Mouse (Mus musculus) brain, adult 2 months (tissue): ENCODE measurements around the gene Bmpr2.
A peak's percentile ranks its signal among the peaks of the same experiment; 100 is the strongest.

Source experiments
- DNase-seq: peaks from one replicate; pipeline ENCODE4 v3.0.0; 2011; ENCODE audit warnings: low read depth, low spot score

Bmpr2 gene

DNA sequence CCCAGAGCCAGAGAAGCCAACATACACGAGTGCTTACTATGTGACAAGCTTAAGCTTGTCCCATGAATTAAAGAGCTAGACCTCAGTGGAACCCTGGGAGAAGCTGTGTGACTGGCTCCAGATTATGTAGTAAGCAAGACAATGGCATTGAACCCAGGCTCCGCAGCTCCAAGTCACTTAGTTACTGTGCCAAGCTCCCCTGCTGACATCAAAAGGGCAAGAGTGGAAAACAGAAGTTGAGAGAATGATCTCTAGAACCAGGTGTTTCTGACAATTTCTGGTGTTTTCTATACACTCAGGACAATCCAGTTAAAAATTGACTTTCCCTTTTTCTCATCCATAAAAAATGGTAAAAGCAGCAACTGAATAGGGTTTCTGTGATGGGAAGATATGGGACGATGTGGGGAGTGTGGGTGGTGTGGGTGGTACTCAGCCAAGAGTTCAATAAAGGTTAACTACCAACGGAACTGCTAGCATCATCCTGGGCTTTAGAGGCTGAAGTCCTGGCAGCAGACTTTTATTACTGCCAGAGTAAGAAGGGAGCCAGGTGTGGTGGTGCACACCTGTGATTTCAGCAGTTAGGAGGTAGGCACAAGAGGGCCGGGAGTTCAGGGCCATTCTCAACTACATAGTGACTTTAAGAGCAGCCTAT, 134.1 kb downstream of the Bmpr2 start:
- DNase-seq = no peak

DNA sequence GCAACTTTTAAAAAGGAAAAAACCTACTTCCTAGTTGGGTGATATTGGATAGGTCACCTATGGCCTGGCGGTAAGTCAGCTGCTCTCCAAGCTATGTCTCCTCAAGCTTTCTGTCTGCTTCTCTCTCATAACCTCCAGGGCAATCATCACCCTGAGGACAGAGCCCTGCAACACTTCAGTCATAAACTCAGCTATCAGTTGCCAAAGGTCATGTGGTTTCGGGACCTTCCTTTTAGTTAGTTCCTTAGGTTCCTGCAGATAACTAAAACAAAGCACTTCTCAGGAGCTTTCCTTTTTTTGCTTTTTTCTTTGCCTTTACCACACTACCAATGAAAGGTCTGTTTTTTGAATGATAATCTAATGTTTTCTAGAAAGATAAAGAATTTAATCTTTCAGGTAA, 136.5 kb downstream of the Bmpr2 start:
- DNase-seq = no peak

DNA sequence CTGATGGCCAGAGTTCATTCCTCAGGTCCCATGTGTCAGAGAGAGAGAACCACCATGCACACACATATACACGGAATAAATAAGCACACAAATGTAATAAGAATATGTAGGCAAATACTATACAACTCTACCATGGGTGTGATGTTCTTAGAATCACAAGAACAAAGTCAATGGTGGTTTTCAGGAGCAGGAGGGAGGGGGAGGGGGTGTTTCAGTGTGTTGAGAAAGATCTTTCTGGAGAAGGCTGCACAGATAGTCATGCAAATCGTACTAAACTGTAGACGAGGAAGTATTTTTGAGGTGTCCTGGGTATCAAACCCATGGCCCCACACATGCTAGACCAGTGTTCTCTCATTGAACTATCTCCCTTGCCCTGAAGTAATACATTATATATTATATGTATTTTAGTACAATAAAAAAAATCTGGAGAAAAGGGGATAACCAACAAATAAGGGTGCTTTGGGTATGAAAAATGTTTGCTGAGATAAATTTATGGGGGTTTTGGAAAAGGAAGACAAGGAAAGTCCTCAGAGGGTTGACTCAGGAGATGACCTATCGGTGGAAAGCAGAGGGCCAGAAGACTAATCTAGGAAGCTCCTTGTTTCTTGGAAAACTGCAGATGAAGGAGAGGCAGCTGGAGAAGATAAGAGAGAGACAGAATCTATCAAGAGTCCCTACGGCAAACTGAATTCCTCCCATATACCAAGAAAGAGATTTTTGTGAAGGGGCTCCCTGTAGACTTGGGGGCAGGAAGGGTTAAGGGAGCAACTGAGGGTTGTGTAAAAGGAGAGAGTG, 138.1 kb downstream of the Bmpr2 start:
- no peak for DNase-seq

DNA sequence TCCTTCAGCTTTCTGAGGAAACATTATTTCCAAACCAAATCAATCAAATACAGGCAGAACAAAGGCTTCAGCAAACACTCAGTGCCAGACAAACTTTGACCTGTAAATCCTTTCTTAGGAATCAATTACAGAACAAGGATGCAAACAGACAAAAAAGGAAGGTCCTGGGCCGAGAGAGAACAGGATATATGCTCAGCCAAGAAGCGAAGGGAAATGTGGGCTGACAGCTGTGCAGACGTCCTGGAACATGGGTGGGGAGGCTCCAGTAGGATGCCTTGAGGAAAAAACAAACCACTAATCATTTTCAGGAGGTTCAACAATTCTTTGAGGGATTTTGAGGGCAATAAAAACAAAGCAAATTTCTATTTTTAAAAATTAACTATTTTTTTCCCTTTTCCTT, 139.4 kb downstream of the Bmpr2 start:
- no peak for DNase-seq

DNA sequence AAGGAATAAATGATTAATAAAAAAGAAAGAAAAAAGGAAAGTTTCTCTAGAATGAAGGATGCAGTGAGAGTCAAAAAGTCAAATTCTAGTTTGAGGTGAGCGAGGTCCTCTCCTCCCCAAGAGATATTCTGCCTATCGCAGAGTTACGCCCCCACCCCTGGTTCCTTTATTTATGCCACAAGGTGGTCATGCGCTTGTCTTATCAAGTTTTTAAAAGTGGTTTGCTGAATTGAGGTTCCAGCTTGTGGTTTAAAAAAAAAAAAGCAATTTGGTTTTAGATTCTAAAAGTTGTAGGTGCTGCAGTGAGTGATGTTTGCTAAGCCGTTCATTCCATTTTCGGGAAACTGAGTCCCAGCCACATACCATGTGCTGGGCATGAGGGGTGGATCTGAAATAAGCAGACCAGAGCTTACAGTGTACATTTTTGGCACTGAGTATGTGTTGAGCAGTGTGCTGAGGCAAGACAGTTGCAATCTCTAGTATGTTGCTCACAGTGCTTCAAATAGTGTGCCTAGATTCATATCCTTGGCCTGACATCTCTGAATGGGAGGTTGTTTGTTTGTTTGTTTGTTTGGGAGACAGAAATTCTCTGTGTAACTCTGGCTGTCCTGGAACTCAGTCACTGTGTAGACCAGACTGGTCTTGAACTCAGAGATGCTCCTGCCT, 141.6 kb downstream of the Bmpr2 start:
- no peak for DNase-seq

DNA sequence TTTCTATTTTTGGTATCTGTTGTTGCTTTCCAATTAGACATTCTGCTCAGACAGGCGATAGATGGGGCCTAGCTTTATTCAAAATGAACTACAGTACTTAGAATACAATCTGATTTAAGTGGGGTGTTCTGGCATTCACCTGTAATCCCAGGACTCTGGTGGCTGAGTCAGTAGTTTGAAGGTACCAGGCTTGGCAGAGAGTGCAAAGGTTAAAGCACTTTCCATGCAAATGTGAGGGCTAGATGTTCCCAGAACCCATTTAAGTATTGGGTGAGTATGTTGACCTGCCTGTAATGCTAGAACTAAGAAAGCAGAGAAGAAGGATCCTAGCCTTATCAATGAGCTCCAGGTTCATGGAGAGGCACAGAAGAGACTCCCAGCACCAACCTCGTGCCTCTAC, 142.7 kb downstream of the Bmpr2 start:
- DNase-seq = no peak

DNA sequence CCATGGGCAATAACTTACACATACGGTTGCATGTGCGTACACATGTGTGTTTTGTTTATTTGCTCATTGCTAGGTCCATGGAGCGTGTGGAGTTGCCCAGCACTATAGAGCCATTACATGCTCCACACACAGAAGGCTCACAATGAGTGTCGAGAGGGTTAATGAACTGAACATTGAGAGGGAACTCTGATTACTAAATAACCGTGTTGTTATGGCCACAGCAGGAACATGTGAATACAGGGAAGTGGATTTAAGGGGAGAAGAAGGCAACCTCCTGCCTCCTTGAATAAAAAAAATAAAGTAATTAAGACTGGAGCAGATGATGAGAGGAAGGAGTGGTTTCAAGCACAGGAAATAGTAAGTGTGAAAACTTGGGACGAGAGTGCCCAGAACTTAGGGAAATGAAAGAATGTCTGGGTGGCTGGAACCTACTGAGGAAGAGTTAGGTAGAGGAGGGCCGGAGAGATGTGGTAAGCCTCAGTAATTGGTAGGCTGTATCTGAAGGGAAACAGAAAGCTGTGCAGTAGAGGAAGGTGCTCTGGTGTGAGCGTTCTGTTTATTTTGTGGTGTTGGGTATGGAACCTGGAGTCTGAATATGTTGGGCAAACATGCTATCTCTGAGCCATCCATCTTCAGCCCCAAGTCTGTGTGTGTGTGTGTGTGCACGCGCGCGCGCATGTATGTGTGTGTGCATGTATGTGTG, 143.8 kb downstream of the Bmpr2 start:
- DNase-seq = no peak

DNA sequence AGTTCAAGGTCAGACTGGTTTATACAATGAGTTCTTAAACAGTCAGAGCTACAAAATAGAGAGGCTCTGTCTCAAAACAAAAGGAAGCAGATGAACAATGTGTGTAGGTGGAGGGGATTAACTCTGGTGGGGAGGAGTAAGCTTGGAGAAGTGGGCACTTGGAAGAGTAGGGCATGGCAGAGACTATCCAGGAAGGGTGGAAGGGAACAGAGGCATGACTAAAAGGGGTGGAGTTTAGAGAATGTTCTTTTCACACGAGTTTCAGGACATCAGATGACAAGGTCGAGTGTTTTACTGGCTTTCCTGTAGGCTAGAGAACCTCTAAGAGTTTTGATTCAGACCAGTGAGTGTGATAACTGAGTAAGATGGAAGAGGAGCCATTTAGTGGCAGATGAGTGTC, 144.5 kb downstream of the Bmpr2 start:
- DNase-seq = no peak

DNA sequence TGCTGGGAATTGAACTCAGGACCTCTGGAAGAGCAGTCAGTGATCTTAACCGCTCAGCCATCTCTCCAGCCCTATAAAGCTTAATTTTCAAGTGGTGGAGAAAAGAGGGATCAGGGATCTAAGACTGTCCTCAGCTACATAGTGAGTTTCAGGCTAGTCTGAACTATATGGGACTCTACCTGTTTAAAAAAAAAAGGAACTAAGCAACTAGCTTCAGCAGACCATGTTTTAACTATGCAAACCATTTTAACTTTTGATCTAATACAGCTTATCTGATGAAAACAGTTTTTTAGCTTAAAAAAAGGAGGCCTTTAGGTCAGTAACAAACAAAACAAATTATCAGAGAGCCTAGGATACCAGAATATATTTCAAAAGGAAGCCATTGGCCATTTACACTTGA, 147.7 kb downstream of the Bmpr2 start:
- no peak for DNase-seq

DNA sequence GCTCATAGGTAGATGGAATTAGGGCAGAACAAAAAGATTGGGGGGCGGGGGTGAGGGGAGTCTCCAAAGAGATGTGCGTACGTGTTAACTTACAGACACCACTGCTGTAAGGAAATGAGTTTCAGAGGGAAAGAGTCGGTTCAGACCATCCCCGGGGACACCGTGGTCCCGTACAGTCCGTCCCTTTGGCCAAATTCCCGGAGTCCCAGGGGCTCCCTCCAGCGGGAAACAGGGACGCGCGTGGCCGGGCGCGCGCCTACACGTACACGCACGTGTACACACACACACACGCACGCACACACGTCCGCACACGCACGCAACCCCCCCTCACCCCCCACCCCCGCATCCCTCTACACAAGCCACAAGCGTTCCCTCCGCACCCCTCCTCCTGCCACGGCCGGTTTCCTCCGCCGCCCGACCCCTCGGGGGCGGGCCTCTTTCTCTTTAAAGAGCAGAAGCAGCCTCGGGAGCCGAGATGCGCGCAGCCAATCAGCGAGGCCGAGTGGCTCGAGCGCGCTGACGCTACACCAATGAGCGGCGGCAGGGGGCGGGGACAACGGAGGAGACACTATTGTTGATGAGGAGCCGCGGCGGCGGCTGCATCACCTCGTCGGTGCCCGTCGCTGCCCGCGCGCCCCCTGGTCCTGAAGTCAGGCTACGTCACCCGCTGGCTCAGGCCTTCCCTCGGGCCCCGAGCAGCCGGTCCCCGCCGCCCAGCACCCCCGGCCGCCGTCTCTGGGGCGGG, 149.4 kb downstream of the Bmpr2 start, which contains the start of gene Fam117b:
Gene Fam117b (plus strand): TSS at position 594 of the 745 bp plus-strand sequence.
- DNase-seq = peak; percentile 99

DNA sequence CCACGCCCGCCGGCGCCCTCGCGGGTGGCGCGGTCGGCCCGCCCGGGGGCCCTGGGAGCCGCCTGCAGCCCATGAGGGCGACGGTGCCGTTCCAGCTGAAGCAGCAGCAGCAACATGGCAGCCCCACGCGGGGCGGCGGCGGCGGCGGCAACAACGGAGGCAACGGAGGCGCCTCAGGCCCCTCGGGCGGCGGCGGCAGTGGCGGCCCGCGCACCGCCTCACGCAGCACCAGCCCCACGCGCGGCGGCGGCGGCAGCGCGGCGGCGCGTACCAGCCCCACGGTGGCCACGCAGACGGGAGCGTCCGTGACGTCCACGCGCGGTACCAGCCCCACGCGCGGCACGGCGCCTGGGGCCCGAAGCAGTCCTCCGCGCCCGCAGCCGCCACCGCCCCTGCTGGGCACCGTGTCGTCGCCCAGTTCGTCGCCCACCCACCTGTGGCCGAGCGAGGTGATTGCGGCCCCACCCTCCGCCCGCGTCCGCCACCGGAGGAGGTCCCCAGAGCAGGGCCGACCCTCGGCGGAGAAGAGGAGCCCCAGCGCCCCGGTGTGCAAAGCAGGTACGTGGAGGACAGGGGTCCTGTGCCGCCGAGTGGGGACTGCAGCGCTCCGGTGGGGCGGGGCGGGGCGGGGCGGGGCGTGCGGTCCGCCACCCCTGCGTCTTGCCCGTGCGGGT, 150.1 kb downstream of the Bmpr2 start:
- DNase-seq = peak; percentile 84

DNA sequence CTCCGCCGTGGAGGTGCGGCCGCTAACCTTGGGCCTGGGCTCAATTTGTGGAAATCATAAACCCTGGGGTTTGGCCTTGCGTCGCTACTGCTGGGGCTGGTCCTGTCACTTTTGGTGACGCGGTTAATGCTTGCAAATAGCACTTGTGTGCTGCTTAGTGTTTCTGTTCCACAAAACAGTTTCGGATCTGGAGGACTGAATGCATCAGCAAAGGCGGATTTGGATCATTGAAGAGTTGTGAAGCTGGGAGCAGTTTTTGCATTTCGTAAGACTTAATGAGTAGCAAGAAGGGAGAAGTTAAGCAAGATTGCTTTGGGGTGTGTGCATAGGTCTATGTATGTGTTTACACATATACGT, 150.6 kb downstream of the Bmpr2 start:
- peak; percentile 68 for DNase-seq

DNA sequence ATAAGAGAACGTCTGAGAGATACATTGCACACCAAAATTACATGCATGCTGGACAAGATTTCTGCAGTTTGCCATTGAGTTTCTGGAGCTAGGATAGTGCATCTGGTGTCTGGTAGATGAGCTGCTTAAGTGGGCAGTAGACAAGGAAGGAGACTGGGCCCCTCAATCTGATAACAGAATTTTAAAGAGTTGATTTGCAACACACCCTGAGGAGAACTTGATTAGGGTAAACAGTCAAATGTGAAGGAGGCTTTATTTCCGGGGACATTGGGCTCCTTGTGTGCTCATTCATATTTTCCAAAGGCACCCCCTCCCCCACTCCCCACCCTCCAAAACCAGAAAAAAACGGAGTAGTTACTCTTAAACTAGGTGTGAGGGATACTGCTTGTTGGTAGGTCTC, 151.6 kb downstream of the Bmpr2 start:
- no peak for DNase-seq

DNA sequence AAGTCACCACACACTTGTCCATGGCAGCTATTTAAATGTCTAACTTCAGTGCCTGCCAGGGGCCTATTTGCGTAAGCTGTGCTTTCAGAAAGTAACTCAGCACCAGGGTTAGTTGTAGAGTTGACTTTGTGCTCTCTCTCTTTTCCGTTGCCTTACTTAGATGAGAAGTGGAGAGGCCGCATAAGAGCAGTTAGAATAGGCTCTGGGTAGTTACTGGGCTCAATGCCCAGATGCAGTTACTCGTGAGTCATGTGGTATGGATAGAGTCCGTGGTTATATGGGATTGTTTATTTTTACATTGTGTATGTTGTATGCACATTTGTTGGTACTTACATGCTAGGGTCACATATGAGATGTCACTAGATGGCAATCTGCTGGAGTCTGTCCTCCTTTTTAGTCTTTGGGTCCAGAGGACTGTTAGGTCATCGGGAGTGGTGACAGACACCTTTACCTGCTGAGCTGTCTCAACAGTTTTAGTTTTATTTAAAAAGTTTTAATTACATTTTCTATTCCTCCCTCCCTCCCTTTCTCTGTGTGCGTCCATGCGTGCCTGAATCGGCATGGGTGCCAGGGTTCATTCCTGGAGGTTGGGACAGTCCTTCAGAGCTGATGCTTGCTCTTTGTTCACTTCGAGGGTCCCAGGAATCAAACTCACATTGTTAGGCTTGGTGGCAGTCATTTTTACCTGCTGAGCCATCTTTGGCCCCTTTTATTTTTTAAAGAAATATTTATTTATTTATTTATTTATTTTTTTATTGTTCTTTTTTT, 152.8 kb downstream of the Bmpr2 start:
- DNase-seq = peak; percentile 60

DNA sequence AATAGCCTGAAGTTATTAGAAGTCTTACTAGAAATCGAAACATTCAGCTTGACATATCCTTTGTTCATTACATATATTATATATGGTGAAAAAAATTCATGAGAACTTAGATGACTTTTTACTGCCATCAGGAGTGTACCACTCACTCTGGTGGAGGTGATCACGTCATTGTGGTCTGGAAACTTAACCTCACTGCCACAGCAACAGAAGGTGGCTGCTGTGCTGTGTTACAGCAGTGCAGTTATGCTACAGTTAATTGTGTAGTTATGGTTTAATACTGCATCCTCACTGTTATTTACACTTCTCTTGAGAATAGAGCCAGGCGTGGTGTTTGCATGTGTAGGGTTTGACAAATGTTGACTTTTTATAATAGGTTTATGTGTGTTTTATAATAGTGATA, 154.2 kb downstream of the Bmpr2 start:
- no peak for DNase-seq

DNA sequence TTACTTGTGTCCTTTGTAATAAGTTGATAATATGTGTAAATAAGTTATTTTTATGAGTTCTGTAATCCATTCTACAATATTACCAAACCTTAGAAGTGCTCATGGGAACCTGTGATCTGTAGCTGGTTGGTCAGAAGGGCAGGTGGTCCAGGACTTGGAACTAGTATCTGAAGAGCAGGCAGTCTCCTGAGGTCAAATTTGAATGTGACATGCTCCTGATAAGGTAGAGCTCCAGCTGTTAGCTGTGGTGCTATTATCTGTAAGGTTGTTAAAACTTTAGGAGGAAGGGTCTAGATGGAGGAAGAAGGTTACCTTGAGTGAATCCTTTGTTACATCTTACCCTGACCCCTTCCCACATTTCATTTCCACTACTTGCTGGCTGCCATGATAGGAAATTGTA, 154.9 kb downstream of the Bmpr2 start:
- no peak for DNase-seq

DNA sequence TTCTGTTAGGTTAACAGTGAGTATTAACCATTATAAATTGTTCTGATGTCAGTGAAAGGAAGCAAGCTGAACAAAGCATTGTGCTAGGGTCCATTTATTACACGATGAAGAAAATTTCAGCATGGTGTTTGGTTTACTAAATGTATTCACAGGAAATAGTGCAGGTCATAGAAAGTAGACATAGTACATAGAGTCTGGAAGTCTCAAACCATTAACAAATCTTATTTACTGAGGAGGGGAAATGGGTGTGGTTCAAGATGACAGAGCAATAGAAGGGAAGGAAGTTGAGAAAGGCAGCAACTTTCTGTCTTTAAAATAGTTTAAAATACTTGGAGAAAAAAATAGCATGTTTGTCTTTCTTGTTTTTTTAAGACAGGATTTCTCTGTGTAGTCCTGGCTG, 160.0 kb downstream of the Bmpr2 start:
- no peak for DNase-seq

DNA sequence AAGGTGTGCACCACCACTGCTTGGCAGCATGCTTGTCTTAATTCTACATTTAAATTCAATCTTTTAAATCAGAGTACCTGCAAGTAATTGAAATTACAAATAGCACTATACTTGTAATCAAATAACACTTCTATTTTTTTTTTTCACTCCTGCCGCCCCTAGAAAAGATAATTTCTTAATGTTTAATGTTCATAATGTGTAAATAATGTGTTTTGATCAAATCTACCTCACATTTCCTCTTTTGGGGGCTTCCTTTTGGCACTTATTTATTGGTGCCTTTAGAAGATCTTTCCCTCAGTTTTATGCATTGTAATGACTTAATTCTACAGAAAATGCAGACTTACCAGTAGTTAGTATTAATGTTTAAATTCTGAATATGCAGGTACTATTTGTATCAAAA, 160.5 kb downstream of the Bmpr2 start:
- DNase-seq = no peak

DNA sequence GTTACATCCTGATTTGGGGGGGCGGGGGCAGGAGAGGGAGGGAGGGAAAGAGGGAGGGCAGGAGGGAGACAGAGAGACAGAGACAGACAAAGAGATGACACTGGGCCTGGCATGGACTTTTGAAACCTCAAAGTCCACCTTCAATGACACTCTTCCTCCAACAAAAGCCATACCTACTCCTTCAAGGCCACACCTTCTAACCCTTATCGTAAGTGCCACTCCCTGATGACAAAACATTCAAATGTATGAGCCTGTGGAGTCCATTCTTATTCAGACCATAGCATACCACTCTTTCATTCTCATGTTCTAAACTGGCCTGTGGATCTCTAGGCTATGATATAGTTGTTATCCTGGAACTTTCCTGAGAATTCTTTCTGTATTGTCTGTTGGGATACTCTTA, 161.2 kb downstream of the Bmpr2 start:
- no peak for DNase-seq

DNA sequence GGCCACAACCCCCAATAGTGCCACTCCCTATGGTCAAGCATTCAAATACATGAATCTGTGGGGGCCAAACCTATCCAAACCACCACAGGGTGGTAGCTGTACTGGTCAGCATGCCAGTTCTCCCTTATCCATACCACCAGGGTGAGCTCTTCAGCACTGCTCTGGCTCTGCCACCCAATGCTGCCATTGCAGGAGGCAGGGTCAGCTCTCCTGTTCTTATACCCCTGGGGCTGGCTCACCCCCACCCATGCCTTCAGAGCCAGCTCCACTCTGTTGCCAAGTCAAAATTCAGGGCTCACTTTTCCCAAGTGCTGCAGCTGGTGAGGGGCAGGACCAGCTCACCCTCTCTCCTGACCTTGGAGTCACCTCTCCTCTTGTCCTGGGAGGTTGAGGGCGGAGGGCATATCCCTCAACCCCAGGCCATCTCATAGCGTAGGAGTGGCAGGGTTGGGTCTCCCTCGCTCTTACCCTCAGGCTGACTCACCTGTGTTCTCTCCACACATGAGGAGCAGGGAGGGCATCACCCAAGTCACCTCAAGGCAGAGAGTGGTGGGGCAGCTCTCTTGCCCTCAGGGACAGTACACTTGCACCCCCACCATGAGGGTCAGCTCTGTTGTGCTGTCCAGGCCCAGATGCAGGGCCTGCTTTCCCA, 162.9 kb downstream of the Bmpr2 start:
- no peak for DNase-seq
